Mouse (Mus musculus) adrenal gland, postnatal 25 days (tissue): ENCODE results near the gene Inpp4b. TPM values are rescaled to one million over a fixed set of nuclear protein-coding genes. Genes with fewer than 3 reads are reported as not detected.
A peak's percentile ranks its signal among the peaks of the same experiment; 100 is the strongest.

ENCODE experiments used
- DNase-seq: peaks from one replicate; pipeline ENCODE4 v3.0.0; 2021; ENCODE audit warnings: mixed read lengths
- total RNA-seq: library from RNA; stranded (reverse); gene quantifications from 2 replicates; pipeline ENCODE4 v1.2.3, GENCODE M21; 2021

Gene Inpp4b
- total RNA-seq, 1 experiment from 2014 or later: 8.7 TPM

GRCm38 (mm10) chr8:81844104-81844982 lies 502.0 kb downstream of the Inpp4b start:
- DNase-seq: no peak

- DNase-seq: no peak
These were observed 505.6 kb downstream of the Inpp4b start for GRCm38 (mm10) chr8:81847929-81848328.

- DNase-seq: no peak
These were observed 507.6 kb downstream of the Inpp4b start for GRCm38 (mm10) chr8:81849976-81850375.

- no peak for DNase-seq
These were observed 510.8 kb downstream of the Inpp4b start for GRCm38 (mm10) chr8:81853184-81853583.

- no peak for DNase-seq
These were observed 512.2 kb downstream of the Inpp4b start for GRCm38 (mm10) chr8:81854543-81854942.

- DNase-seq: no peak
These were observed 512.7 kb downstream of the Inpp4b start for GRCm38 (mm10) chr8:81855009-81855408.

- no peak for DNase-seq
These were observed 513.8 kb downstream of the Inpp4b start for GRCm38 (mm10) chr8:81856120-81856519.

- no peak for DNase-seq
These were observed 514.3 kb downstream of the Inpp4b start for GRCm38 (mm10) chr8:81856608-81857007.

- DNase-seq: no peak
These were observed 516.0 kb downstream of the Inpp4b start for GRCm38 (mm10) chr8:81858393-81858792.

- DNase-seq: no peak
These were observed 517.4 kb downstream of the Inpp4b start for GRCm38 (mm10) chr8:81859805-81860204.

GRCm38 (mm10) chr8:81861311-81861710 lies 519.0 kb downstream of the Inpp4b start:
- DNase-seq: no peak

- DNase-seq: no peak
These were observed 520.4 kb downstream of the Inpp4b start for GRCm38 (mm10) chr8:81862738-81863137.

GRCm38 (mm10) chr8:81864318-81864717 lies 522.0 kb downstream of the Inpp4b start:
- no peak for DNase-seq

- no peak for DNase-seq
These were observed 523.3 kb downstream of the Inpp4b start for GRCm38 (mm10) chr8:81865664-81866063.

- peak; percentile 39 for DNase-seq
These were observed 524.7 kb downstream of the Inpp4b start for GRCm38 (mm10) chr8:81867020-81867419.

GRCm38 (mm10) chr8:81870466-81870865 lies 528.1 kb downstream of the Inpp4b start:
- DNase-seq: no peak

- DNase-seq: no peak
These were observed 537.7 kb downstream of the Inpp4b start for GRCm38 (mm10) chr8:81880071-81880470.

- no peak for DNase-seq
These were observed 541.8 kb downstream of the Inpp4b start for GRCm38 (mm10) chr8:81884195-81884594.

- no peak for DNase-seq
These were observed 546.5 kb downstream of the Inpp4b start for GRCm38 (mm10) chr8:81888843-81889242.

- no peak for DNase-seq
These were observed 550.9 kb downstream of the Inpp4b start for GRCm38 (mm10) chr8:81893292-81893691.

GRCm38 (mm10) chr8:81946812-81947211 lies 604.5 kb downstream of the Inpp4b start:
- DNase-seq: no peak

- no peak for DNase-seq
These were observed 610.7 kb downstream of the Inpp4b start for GRCm38 (mm10) chr8:81953101-81953500.

- no peak for DNase-seq
These were observed 642.8 kb downstream of the Inpp4b start for GRCm38 (mm10) chr8:81985128-81985665.

GRCm38 (mm10) chr8:81992966-81993365 lies 650.6 kb downstream of the Inpp4b start:
- DNase-seq: no peak
